Mouse (Mus musculus): ENCODE results near the gene Memo1.
"Not testable (repeated sequence)": the region's sequence is repeated elsewhere in the genome, so short reads cannot be mapped to it uniquely, and the experiment has no call there.

Gene Memo1

DNA sequence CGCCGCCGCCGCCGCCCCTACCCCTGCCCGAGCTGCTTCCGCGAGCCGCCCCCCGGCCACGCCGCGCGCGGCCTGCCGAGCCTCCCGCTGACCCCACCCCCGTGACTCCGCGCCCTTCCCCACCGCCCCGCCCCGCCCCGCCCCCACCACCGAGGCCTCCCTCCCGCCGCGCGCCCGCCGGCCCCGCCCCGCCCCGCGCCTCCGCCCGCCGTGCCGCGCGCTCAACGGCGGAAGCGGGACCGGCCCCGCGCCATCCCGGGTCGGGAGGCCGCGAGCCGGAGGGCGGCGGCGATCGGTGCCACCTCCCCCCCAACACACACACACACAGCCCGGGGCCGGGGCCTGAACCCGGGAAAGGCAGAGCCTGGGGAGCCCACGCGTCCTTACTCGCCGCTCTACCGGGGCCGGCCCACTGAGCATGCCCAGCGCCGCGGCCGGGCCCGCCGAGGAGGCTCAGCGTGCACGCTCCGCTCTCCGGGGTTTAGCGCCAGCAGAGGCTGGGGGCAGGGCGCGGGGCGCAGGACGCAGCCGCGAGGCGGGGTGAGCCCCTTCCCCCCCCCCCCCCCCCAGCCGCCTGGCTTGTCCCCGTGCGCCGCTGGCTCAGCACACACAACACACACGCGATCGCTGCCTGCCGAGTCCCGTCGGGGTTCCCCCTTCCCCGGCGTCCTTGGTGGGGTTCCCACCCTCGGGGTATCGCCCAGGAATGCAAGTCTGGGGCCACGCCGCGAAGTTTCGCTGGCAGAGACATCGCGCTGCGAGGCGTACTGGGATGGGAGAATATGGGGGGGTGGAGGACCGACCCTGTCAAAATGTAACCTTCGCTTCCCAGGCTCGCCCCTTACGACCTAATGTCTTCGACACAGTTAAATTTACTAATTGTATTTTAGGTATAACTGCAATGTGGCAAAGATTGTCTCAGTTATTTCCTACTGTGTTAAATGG, at the start of gene Memo1:
Memo1 (minus strand) TSS at position 496 of the 945 bp plus-strand sequence.
- no peak for DNase-seq (ENCODE audit: low spot score)

DNA sequence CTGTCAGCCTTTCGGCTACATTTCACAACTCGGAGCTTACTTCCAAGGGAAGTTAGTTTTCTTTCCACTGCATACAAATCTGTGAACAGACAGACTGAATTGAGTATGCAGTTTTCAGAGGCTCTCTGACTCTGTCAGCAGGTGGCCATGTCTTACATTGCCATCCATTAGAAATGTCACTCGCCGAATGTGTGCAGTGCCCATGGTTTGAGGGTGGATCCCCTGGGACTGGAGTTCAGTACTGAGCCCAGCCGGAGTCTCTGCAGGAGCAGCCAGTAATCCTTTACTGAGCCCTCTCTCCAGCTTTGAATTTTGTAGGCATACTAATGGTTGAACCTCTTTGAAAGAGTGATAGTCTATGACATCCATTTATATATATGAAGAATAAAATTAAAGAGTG, 45.8 kb upstream of the Memo1 start:
- DNase-seq (ENCODE audit: low spot score) = no peak

DNA sequence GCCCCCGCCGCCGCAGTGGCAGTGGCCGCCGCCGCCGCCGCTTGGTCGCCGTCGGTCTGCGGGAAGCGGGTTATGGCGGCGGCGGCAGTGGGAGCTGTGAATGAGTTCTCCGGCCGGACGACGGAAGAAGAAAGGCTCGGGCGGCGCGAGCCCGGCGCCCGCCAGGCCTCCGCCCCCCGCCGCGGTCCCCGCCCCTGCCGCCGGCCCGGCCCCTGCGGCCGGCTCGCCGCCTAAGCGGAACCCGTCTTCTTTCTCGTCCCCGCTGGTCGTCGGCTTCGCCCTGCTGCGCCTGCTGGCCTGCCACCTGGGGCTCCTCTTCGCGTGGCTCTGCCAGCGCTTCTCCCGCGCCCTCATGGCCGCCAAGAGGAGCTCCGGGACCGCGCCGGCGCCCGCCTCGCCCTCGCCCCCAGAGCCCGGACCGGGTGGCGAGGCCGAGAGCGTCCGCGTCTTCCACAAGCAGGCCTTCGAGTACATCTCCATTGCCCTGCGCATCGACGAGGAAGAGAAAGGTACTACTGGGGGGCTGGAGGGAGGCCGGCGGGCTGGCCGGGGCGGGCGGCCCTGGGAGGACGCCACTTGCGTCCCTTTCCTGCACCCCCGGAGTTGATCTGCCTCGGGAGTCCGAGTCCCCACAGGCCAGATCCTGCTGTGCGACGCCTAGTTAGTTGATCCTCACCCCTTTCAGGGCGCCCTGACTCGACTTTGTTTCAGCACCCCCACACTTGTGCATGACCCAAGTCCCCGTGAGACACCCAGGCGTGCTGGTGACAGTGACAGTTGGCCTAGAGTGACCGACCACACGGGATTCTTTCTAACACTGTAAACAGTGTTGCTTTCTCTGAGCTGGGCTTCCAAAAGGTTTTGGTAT, 43.9 kb upstream of the Memo1 start, which contains the start of gene Spast:
Spast (plus strand) TSS at position 51 of the 868 bp plus-strand sequence.
- no peak for DNase-seq (ENCODE audit: low spot score)

DNA sequence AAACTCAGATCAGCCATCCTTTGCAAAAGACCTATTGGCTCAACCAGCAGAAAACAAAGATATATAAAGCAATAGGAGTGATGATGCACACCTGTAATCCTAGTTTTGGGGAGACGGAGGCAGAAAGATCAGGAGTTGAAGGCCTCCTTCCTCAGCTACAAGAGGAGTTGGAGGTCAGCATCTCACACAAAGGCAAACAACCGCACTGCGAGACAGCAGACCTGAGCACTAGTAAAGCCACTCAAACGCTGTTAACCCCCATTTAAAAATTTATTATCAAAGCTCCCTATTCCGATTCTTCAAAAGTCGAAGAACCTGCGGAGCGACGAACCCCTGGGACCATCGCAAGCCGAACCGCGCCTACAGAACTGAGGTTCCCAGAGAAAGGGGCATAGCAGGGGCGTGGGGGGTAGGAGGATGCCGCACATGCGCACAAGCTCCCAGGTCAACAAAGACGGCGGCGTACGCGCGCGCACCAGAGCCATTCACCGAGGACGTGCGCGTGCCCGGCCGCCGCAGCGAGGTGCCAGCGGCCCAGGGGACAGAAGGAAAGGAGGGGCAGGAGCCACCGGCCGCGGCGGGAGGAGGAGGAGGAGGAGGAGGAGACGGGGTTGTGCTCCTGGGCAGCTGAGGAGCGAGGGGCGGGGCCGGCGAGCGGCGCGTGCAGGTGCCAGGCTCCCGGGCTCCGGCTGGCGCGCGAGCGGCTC, 43.1 kb upstream of the Memo1 start:
- DNase-seq (ENCODE audit: low spot score) = peak; percentile 80

DNA sequence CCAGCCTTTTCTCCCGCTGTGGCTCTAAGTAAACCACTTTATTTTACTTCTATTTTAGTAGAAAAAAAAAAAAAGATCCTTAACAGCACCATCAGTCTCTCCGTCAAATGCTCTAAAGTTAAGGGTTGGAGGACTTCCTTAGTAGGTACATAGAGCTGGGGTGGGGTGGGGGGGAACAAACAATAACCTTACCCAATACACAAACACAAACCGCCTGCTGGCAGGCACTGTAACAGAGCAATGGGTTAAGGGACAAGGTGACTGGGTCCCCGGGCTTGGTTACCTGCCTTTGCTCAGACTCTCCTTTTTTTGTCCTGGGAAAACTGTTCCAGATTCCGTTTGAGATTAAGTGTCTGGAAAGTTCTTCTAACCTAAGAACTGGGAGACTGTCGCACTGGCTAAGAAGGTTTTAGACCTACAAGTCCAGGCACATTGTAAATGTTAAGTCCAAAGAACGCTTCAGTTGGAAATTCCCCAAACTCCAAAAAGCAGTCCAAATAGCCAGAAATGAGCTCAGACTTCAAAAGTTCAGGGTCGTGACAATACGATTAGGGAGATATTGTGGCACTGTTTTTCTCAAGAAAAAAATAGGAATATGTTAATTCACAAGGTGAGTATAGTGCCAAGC, 35.8 kb upstream of the Memo1 start:
- no peak for DNase-seq (ENCODE audit: low spot score)

DNA sequence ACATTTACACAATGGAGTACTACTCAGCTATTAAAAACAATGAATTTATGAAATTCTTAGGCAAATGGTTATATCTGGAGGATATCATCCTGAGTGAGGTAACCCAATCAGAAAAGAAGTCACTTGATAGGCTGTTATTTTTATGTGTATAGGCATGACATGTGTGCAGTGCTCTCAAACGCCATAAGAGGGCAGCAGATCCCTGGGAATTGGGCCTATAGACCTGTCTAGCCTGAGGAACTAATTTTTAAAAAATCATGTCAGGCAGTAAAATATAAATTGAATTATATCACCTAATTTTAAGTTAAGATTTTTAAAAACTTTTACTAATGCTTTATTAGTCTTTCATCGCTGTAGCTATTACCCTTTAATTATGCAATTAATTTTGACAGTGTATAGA, 32.8 kb upstream of the Memo1 start:
- not testable (repeated sequence) for DNase-seq (ENCODE audit: low spot score)

DNA sequence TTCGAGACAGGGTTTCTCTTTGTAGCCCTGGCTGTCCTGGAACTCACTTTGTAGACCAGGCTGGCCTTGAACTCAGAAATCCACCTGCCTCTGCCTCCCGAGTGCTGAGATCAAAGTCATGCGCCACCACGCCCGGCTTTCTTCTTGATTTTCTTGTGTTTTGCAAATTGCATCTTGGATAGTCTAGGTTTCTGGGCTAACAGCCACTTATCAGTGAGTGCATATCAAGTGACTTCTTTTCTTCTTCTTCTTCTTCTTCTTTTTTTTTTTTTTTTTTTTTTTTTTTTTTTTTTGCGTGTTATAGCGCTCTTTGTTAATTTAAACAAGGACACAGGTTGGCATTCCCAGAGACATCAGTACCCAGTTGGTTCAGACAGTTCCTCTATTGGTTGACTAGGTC, 31.9 kb upstream of the Memo1 start:
- not testable (repeated sequence) for DNase-seq (ENCODE audit: low spot score)

DNA sequence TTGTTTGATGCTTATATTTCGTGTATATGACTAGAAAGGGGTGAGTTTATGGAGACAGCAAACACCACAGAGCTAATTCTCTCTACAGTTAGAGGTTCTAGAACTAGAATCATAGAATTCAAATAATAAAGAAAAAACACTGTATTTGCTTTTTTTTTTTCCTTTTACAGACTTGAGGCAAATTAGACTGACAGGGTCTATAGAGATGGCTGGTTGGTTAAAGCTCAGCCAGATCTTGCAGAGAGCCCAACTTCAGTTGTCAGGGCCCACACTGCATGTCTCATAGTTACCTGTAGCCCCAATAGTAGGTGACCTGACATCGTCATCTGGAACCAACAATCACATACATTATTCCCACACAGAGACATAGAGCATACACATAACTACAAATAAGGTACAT, 28.5 kb upstream of the Memo1 start, which contains the start of gene Dpy30:
Dpy30 (minus strand) TSS at position 101 of the 400 bp plus-strand sequence.
- DNase-seq (ENCODE audit: low spot score) = no peak

DNA sequence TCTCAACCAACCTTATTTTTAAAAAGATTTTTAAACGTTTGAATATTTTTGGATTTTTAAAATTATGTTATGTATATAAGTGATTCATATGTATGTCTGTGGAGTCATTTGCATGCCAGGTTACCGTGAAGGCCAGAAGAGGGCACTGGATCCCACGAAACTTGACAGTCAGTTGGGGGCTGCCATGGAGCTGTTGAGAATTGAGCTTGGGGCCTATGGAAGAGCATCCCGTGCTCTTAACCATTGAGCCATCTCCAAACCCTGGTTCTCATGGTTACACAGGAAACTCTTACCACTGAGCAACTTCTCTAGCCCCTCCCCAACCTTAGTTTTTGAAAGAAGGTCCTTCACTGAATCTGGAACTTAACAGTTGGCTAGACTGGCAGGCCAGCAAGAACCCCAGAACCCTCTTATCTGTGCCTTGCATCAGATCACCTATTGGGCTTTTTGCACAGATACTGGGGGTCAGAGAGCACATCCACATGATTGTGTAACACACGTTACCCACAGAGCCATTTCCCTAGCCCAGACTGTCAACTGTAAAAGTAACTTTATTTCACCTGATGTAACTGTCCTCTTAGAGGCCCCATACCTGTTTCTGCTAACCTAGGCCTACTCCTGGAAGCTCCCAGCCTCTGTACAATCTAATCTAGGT, 27.2 kb upstream of the Memo1 start:
- no peak for DNase-seq (ENCODE audit: low spot score)

DNA sequence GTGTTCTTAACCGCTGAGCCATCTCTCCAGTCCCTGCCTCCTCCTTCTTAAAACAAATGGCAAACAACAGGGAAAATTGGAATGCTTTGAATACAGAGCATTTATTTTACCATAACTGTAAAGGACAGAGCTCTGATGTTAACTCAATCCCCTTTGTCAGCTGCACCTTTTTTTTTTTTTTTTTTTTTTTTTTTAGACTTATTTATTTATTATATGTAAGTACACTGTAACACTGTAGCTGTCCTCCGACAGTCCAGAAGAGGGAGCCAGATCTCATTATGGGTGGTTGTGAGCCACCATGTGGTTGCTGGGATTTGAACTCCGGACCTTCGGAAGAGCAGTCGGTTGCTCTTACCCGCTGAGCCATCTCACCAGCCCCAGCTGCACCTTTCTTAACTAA, 23.4 kb upstream of the Memo1 start:
- no peak for DNase-seq (ENCODE audit: low spot score)

DNA sequence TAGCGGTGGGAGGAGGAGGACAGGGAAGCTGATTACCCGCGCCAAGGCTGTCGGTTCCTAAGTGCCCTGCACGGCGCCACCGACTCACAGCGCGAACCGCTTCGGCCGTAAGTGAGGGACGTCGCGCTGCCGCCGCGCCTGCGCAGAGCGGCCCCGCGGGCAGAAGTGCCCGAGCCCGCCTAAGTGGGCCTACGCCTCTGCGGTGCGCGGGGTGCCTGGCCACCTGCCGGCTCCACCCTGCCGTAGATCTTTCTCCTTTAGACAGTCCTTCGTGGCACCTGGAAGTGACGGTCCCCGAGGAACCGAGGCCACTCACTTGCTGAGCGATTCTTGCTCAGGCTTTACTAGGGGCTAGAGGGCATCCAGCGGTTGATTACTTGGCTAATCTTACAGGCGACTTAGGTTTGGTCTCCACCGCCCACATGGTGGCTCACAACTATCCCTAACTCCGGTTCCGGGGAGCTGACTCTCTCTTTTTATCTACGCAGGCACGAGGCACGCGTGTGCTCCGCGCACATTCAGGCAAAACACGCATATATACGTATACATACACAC, 21.1 kb upstream of the Memo1 start:
- DNase-seq (ENCODE audit: low spot score) = peak; percentile 67

DNA sequence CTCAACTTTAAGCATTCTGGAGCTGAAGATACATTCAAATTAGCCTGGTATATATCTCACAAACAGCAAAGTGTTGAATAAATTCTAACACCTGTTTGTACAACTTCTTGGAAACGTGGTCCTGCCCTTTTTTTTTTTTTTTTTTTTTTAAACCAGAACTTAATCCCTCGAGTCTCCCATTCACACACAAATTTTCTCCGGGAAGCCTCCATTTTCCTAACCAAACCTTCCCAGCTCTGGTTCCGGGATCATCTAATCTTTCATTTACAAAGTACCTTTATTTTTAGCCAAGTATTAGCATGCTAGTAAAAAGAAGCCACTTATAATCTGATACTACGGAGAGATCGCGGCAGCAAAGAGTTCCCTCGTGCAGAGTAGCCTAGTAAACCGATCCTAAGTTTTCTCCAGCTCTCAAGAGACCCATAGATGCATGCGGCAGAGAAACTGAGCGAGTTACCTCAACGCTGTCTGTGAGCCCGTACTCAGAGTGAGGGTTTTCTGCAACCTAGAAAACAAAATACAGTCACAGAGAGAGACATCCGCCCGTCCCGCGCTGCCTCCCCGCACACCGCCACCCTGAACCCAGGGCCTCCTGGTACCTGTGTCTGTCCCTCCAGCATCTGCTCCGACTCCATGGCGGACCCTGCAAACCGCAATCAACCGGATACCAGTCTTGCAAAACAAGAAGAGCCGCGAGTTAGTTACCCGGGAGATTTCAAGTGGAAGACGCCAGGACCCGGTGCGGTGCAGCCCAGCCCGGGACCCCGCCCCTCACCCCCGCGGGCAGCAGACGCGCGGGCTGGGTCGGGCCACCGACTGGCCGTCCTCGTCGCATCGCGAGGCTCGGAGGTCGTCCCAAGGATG, 20.4 kb upstream of the Memo1 start:
- DNase-seq (ENCODE audit: low spot score) = no peak

DNA sequence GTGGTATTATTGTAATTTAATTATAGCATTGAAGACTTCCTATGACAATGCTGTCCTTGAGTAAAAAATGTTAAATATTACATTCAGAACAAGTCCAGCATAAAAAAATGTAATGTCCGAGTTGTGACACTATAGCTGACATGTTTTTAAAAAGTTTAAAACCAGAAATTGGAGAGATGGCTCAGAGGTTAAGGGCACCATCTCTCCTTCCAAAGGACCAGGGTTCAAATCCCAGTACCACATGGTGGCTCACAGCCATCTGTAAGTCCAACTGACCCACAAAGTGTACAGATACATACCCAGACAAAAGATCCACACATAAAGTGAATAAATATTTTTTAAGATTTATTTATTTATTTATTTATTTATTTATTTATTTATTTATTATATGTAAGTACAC, 10.7 kb upstream of the Memo1 start:
- DNase-seq (ENCODE audit: low spot score) = no peak

DNA sequence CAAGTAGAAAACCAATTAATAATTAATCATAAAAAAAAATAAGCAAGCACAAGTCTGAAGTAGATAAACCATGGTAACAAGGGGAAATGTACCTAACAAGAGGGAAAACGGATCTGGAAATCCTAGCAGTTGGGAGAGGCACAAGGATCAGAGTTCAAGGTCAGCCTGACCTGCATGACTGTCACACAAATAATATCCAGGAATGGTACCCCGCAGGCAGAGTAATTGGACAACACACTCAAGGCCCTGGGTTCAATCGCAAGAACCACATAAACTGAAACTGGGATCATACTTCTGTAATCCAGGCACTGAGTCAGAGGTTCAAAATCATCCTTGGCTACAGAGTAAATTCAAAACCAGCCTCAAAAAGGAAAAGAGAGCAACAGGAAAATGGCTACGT, 10.3 kb upstream of the Memo1 start:
- DNase-seq (ENCODE audit: low spot score) = no peak

DNA sequence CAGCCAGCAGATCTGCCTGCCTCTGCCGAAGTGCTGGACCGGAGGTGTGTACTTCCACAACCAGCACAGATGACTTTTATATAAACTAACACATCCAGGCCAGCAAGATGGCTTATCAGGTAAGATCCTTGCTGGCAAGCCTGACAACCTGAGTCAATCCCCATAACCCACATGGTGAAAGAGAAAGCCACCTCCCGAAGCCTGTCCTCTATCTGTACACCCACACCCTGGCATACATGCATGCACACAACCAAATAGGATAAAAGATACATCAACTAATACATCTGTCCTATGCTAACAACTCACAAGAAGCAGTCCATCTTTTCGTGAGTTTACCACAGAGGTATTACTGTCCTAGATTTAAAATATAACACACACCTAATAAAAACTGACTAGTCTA, 8.7 kb upstream of the Memo1 start:
- no peak for DNase-seq (ENCODE audit: low spot score)

DNA sequence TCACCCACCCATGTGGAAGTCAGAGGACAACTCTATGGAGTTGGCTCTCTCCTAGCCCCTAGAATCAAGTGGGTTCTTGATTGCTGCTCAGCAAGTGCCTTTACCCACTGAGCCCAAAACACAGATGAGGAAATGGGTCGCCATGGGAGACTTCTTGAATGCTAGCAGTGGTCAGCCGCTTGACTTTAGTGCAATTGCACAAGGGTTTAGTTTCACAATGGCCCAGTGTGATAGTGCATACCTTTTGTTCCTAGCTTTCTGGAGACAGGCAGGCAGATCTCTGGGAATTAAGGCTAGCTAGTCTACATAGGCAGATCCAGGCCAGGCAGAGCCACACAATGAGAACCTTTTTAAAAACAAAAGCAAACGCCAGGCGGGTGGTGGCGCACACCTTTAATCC, 4.8 kb upstream of the Memo1 start:
- DNase-seq (ENCODE audit: low spot score) = no peak

DNA sequence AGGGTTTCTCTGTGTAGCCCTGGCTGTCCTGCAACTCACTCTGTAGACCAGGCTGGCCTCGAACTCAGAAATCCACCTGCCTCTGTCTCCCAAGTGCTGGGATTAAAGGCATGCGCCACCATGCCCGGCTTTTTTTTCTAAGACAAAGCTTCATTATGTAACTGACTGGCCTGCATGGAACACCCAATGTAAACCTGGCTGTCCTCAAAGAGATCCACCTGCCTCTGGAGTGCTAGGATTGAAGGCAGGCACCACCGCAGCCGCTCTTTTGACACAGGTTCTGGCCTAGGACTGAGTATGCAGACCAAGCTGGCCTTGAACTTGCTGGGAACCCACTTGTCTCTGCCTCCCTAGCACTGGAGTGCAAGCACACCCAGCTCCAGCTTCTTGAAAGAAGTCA, 1.7 kb upstream of the Memo1 start:
- DNase-seq (ENCODE audit: low spot score) = not testable (repeated sequence)

DNA sequence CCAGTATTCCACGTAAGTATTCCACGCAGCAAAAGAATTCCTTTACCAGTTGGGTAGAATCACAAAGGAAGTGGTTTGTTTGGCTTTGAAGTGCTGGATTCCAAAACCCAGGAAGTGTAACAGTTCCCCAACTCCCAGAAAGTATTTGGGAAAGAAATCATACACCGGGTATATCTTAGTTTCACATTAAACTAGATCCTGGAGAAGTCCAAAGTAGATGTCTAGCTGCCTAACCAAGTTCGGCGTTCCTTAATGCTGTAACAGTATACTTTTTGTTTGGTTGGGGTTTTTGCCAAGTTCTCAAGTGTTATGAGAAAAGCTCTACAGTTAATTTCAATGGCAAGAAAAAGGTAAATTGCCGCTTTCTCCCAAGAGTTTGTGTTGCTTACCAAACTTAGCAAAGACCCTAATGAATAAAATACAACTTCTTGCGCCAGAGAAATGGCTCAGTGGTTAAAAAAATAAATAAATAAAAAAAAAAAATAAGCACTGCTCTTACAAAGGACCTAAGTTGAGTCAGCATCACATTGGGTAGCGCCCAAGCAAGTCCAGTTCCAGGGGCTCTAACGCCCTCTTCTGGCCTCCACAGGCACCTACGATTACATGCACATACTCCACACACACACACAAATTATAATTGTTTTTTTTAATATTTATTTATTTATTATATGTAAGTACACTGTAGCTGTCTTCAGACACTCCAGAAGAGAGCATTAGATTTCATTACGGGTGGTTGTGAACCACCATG, 929 bp upstream of the Memo1 start:
- DNase-seq (ENCODE audit: low spot score) = no peak

DNA sequence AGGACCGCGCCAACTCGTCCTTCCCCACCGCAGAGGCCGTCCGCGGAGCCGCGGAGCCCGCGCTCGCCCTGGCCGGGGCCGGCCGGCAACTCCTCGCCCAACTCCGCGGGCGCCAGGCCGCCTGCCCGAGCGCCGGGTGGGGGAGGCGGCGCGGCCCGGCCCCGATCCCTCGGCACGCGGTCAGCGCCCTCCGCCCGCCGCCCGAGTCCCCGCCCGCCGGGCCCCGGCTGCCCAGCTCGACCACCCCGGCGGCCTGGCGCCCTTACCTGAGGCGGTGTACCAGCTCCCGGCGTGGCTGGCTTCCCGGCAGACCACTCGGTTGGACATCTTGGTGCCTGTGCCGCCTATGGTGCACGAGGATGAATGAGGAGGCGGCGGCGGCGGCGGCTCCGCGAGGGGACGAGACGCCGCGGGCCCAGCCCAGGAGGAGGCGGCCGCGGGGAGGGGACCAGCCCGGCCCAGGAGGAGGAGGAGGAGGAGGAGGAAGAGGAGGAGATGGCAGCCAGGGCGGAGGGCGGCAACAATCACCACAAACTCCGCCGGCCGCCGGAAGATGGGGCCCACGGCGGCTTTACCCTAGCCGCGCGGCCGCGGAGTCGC, 795 bp downstream of the Memo1 start:
- DNase-seq (ENCODE audit: low spot score) = no peak

All from layer of hippocampus, adult 9-10 months (tissue).